Mouse (Mus musculus): ENCODE measurements around the gene Flywch1.

Gene Flywch1

DNA sequence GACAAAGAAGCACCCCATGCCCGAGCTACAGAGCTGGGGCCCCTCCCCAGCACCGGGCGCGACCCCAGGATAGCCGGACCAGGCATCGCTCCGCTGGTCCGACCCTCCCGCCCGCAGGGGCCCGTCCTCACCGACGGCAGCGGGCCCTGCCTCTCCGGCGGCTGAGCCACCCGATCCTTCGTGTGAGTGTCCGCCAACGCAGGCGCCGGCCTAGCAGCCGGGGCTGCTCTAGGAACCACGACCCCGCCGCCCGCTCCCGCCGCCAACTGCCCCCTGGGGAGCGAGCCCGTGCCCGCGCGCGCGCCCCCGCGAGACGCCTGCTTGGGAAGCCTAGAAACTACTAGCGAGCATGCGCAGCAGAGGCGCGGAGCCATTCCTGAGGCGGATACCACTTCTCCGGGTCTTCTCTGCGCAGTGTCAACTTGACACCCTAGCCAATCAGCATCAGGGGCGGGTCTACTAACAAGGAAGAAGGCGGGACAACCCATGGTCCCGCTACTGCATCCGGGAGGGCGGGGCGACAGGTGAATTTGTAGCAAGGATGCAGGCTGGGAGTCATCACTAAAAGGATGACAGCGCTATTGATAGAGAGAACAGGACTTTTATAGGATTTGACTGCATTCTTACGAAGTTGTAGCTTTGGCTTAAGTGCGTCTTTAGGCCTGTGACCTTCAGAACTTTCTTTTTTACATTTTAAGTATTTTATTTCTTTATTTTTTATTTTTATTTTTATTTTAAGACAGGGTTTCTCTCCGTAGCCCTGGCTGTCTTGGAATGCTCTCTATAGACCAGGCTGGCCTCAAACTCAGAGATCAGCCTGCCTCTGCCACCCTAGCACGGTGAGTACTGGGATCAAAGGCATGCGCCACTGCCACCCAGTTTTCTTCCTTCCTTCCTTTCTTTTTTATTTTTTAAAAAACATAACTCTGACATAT, at the start of gene Flywch1:
Gene Flywch1, minus strand, starts transcription at position 319 of the 935 bp plus-strand sequence.
- peak; percentile 99 for DNase-seq (ENCODE audit: extremely low spot score)

DNA sequence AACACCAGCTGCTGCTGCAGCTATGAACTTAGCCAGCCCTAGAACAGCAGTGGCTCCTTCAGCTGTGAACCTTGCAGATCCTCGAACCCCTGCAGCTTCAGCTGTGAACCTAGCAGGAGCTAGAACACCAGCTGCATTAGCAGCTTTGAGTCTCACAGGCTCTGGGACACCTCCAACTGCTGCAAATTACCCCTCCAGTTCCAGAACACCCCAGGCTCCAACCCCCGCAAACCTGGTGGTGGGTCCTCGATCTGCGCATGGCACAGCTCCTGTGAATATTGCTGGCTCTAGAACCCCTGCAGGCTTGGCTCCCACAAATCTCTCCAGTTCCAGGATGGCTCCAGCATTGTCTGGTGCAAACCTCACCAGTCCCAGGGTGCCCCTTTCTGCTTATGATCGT, 49.3 kb upstream of the Flywch1 start:
- no peak for DNase-seq (ENCODE audit: extremely low spot score)

DNA sequence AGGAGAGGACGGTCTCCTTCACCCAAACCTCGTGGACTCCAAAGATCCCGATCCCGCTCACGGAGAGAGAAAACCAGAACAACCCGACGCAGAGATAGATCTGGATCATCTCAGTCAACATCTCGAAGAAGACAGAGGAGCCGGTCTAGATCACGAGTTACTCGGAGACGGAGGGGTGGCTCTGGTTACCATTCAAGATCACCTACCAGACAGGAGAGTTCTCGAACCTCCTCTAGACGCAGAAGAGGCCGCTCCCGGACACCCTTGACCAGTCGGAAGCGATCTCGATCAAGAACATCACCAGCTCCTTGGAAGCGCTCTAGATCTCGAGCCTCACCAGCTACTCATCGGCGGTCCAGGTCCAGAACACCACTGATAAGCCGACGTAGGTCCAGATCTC, 47.8 kb upstream of the Flywch1 start:
- no peak for DNase-seq (ENCODE audit: extremely low spot score)

DNA sequence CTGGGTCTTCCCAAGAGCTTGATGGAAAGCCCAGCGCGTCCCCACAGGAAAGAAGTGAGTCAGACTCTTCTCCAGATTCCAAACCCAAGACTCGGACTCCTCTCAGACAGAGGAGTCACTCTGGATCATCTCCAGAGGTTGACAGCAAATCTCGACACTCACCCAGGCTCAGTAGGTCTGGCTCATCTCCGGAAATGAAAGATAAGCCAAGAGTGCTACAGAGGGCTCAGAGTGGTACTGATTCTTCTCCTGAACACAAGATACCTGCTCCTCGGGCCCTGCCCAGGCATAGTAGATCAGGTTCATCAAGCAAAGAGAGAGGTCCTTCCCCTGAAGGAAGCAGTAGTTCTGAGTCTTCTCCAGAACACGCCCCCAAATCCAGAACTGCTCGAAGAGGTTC, 47.2 kb upstream of the Flywch1 start:
- DNase-seq (ENCODE audit: extremely low spot score) = no peak

DNA sequence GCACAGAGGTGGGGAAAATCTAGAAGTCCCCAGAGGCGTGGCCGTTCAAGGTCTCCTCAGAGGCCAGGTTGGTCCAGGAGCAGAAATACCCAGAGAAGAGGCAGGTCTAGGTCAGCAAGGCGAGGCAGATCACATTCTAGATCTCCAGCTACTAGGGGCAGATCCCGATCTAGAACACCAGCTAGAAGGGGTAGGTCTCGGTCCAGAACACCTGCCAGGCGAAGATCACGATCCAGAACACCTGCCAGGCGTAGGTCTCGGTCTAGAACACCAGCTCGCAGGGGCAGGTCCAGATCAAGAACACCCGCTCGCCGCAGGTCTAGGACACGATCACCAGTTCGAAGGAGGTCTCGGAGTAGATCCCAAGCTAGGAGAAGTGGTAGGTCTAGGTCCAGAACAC, 44.2 kb upstream of the Flywch1 start:
- no peak for DNase-seq (ENCODE audit: extremely low spot score)

DNA sequence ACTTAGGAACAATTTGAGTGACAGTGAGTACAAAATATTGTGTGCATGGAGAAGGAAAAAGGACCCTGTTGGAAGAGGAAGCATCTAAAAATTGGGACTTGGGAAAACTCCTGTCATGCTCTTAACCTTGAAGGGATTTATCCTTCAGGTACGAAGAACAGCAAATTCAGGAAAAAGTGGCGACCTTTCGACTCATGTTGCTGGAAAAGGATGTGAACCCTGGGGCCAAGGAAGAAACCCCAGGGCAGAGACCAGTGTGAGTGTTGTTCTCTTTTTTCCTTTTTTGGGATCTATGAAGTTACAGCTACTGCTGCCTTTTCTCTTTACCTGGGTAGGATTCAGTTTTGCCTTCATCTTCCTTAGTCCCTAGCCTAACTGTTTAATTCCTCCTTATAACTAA, 36.5 kb upstream of the Flywch1 start:
- no peak for DNase-seq (ENCODE audit: extremely low spot score)

DNA sequence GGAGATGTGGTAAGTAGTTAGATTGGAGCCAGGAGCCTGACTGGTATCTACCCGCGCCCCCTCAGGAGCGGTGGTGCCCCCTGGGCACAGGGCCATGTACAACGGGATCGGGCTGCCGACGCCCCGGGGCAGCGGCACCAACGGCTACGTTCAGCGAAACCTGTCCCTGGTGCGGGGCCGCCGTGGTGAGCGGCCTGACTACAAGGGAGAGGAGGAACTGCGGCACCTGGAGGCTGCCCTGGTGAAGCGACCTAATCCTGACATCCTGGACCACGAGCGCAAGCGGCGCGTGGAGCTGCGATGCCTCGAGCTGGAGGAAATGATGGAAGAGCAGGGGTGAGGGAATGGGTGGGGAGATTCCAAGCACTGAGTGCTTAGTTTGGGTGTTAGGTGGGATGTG, 35.5 kb upstream of the Flywch1 start:
- DNase-seq (ENCODE audit: extremely low spot score) = no peak

DNA sequence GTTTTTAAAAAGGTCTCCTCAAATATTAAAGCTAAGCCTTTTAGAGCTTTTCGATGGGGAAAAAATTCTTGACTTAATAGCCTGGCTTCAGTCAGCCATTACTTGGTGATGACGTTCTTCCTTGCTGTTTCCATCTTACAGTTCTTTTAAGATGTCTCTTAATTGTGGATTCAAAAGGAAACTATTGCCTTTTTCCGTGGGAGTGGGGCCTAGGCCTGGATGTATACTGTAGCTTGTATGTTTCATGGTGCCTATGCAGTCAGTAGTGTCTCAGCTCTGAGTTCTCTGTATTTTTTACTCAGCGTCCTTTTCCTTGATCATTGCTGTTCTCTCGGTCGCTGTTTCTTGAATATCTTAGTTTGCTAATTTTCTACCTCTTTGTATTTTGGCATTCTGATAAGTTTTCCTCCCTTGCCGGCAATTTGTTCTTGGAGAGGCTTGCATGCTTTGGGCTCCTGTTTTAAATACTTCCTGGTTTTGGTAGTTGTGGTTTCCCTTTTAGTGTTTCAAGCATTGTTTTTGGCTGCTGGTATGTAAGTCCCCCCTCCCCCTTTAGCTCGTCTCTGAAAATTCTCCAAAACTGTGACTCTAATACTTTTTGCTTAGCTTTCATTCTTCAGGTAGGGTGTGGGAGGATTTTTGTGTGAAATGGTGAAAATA, 33.2 kb upstream of the Flywch1 start:
- DNase-seq (ENCODE audit: extremely low spot score) = no peak

DNA sequence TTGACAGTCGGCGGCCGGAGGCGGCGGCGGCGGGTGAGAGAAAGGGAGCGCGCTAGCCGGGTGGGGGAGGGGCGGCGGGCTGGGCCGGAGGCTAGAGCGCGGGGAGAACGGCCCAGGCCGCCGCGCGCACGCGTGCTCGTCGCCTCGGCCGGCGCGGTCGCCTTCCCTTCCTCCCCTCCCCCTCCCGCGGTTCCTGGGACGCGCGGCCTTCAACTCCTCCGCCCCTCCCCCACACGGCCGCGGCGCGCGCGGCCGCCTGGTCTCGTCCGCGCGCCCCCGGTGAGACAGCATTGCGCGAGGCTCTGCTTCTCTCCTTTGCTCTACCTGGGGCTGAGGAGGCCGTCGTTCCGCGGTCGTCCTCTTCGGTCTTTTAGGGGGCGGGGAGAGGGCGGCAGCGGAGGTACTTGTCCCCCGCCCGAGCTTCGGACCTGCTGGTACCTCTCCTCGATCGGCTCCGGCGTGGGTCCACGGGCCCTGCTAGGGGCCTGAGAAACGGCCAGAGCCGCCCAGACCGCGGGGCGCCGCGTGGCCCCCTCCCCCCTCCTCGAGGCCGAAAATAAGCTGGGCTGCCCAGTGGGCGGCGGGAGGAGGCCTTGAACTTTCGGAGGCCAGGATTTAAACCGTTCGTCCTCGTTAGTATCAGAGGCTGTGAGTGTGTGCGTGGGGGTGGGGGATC, 32.1 kb upstream of the Flywch1 start:
- peak; percentile 89 for DNase-seq (ENCODE audit: extremely low spot score)

DNA sequence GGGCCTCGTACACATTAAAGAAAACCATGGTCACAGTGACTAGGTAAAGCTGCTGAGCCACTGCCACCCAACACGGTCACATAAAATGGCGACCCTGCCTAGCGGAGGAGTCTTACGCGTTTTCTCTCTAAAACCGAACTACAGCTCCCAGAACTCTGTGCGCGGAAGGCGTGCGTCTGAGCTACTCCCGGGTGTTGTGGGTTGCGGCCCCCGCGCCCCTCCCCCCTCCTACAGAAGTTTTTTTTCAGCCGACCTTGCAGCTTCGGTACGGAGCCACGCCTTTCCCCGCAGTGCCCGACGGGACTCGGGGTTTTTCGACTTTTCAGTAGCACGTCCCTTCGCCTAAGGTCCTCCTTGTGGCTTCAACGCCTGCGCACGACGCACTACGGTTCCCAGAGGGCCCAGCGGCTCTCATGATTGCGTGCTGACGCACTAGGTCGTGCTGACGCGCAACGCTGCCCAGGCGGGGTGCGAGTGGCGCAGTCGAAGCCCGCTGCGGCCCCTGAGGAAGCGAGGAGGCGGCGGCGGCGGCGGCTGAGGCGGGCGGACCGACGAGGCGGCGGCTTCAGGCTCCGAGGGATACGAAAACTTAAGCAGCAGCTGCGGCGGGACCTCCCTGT, 31.5 kb upstream of the Flywch1 start:
- DNase-seq (ENCODE audit: extremely low spot score) = peak; percentile 96

DNA sequence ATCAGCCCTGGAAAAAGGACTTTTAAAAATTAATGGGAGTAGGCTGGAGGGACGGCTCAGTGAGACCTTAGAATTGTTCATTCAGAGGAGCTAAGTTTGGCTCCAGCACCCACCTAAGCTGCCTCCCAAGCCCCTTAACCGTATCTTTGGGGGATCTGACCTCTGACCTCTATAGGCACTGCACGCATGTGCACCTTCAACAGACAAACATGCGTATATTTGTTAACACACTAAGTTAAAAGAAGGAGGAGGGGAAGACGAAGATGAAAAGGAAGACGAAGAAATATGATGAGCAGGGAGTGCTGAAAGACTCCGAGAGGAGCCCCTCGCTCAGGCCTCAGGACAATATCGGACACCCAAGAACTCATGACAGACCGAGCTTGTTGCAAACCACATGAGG, 30.2 kb upstream of the Flywch1 start:
- DNase-seq (ENCODE audit: extremely low spot score) = no peak

DNA sequence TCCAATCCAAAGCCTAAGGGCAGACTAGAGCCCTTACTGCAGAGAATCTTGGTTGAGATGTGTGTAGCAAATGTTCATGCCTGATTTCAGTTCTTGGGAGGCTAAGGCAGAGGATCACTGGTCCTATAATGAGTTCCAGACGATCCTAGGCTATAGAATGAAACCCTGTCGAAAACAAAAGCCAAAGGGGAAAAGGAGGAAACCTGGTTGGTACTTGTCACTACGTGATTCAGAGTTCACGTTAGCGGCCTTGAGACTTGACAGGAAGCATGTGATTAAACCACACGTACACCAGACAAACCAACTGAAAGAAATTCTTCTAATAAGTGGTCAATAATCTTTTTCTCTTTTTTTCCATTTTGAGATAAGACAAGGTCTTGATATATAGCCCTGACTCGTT, 25.9 kb upstream of the Flywch1 start:
- no peak for DNase-seq (ENCODE audit: extremely low spot score)

DNA sequence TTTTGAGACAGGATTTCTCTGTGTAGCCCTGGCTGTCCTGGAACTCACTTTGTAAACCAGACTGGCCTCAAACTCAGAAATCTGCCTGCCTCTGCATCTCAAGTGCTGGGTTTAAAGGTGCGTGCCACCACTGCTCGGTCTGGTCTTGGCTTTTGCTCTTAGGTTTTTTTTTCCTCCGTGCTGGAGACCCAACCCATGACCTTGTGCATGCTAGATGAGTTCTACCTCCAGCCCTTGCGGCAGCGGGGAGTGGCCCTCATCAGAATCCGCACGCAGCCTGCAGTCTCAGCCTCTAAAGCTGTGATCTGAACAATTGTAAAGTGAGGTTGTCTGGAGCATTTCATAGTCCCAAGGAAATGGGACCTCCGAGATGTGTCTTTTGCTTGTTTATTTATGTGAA, 23.9 kb upstream of the Flywch1 start:
- no peak for DNase-seq (ENCODE audit: extremely low spot score)

DNA sequence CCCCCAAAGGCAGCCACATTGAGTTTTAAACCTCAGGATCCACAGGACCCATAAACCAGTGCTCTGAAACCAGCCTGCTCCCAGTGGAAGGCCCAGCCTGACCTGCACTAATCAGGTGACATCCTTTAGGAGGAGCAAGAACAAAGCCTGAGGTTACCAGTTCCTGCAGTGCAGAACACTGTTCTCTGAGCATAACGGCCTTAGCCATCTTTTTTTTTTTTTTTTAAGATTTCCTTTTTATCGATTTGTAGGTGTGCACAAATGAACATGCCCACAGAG, 19.6 kb upstream of the Flywch1 start:
- no peak for DNase-seq (ENCODE audit: extremely low spot score)

DNA sequence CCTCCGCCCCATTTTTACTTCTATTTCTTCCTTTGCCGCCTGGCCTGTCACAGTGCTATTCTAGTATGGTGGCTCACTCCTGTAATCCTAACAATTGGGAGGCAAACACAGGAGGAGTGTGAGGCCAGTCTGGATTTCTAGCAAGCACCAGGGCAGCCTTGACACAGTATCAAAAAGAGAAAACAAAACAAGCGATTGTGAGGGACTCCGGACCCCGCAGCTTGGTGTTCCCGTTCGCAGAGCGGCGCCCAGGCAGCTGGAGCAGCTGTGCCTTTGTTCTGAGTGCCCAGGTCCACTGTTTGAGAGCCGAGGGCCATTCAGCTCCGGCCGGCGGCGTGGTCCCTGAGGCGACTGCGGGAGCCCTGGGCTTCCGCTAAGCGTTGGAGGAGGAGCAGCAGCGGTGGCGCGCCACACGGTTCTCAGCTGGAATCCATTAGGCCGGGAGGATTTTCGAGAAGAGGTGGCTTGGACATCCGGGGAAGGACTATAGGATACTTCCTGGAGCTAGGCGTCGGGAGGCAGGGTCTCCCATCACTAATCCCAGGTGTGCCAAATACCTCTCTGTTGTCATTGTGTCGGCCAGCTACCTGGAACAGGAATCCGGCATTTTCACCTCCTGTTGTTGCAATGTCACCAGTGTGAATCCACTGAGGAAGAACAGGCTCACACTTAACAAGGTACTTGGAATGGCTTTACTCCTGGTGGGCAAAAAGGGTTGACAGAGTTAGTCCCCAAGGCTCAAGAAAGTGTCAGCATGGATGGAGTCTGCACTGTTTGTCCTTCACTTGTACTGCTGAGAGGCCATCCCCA, 19.1 kb upstream of the Flywch1 start, which contains the start of gene Srrm2:
Gene Srrm2, plus strand, starts transcription at position 264 of the 810 bp plus-strand sequence.
- peak; percentile 79 for DNase-seq (ENCODE audit: extremely low spot score)

DNA sequence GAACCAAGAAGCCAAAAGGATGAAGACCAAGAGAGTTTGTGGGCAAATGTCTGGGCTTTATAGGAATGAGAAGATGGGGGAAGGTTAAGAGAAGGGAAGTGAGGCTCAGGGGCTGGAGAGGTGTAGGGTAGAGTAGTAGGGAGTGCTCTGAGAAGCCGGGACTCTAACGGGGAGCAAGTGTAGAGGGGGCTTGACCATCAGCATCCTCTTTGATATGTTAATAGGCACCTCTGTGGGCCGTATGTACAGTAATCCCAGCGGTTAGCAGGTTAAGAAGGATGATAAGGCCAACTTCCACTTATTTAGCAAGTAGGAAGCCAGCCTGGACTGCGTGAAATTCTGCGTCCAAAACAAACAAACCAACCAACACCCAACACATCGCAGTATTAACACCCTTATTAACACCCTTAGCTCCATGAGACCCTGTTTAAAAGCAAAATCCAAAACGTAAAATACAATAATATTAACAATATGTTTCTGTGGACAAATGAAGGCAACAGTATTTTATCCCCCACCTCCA, 18.4 kb upstream of the Flywch1 start:
- no peak for DNase-seq (ENCODE audit: extremely low spot score)

DNA sequence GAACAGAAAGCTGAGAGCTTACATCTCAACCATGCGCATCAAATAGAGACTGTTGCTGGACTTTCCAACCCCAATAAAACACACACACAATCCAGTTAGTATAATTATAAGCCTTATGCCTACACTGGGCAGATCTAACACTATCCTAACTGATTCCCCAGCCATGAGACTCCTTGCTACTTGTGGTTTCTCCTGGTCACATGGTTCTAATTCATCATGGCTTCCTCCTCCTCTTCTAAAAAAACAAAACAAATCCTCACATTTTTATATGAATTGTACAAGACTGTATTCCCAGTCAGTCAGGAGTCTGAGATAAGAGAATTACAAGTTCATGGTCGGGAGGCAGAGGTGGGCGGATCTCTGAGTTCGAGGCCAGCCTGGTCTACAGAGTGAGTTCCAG, 17.6 kb upstream of the Flywch1 start:
- DNase-seq (ENCODE audit: extremely low spot score) = no peak

DNA sequence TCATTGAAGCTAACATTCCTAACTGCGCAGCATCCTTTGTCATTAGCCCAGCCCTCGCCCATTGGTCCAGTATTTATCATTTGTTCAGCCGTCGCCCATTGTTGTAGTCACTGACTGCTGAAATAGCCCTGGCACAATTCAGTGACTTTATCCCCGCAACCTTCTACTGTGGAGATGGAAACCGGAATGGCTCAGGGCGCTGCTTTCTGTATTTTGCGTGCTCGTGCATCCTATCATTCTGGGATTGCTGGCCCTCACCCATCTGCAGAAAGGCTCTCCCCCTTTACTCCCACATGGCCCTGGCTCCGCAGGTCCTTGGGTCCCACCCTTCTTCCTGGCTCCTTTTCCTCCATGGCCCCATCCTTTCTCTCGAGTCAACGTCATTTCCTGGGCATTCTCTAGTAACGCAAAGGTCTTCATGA, 15.1 kb upstream of the Flywch1 start:
- peak; percentile 39 for DNase-seq (ENCODE audit: extremely low spot score)

DNA sequence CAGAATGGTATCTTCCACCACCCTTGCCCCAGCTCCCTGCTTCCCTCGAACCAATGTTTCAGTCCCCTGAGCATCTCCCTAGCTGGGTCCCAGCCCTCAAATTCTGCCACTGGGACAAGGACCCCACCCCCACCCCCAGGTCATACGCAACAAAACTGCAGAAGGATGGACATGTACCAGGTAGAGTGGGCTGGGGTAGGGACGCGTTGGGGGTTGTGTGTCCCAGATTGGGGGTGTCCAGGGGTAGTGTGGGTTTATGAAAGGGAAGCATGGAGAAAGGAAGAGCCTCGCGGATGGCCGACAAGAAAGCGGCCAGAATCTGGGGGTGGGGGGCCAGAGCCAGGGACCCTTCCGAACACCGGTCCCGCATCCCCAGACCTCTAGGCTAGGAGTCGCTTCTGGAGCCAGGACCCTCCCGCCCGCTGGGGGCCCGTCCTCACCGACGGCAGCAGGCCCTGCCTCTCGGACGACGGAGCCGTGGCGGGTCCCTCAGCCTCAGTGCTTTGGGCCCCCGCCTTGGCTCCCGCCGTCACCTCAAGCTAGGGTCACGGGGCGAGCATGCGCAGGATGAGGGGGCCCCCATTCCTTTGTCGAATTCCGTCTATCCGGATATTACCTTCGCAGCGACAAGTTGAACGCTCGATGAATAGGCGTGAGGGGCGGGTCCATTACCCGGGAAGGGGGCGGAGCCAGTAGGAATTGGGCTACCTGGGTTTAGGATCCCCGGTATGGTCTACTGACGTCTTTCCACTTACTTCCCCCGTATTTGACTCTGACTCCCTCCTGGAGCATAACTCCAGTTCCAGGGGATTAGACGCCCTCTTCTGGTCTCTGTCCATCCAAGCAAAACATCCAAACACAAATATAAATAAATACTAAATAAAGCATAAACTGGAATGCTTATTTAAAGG, 14.4 kb upstream of the Flywch1 start, which contains the start of gene Flywch2:
Gene Flywch2, minus strand, starts transcription at position 521 of the 911 bp plus-strand sequence.
- peak; percentile 80 for DNase-seq (ENCODE audit: extremely low spot score)

DNA sequence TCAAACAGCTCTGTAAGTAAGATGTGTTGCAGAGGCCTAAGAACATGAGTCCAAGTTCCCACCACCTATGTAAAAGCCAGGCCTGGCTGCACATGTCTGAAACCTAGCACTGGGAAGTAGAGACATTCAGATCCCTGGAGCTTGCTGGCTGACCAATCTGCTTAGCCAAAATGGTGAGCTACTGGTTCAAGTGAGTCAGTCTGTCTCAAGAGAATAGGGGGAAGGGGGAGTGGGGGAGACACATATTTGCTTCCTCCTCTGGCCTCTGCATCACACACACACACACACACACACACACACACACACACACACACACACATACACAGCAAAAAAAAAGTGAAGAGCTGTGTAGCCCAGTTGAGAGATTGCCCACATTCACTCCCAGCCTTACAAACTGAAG, 11.9 kb upstream of the Flywch1 start:
- DNase-seq (ENCODE audit: extremely low spot score) = no peak
